20 mouse cellular contexts compared by ENCODE assay signal in genomic region chr5:147024331-147025034, GRCm38 (mm10). TPM values are rescaled to one million over a fixed set of nuclear protein-coding genes. Genes with fewer than 3 reads are reported as not detected.
DNase-seq lines count a peak whose midpoint lies in the region; ATAC-seq and TF ChIP-seq lines count a peak whose summit lies in the region.
"Had no signal": no experiment of that assay in that cellular context is flagged by ENCODE, and none has a peak within 500 bp of the region (broad histone marks: within the 10 kb centered on the region; RNA-seq: fewer than 3 reads in every experiment).

No protein-coding gene starts in this region.

- no peaks in the 10 kb centered on the region for H3K27me3 ChIP-seq in liver, adult 2 months (ENCODE audit: control insufficient read depth, insufficient read depth, low read length)
- no peaks in the 10 kb centered on the region for H3K27me3 ChIP-seq in liver, embryonic 11.5 days (replicated peaks; ENCODE audit: control insufficient read depth, insufficient read depth, low read length)
- no peaks in the 10 kb centered on the region for H3K27me3 ChIP-seq in kidney, embryonic 14.5 days (ENCODE audit: control insufficient read depth, insufficient read depth, low read length)
- H3K27me3 ChIP-seq: hindbrain, embryonic 12.5 days; liver, embryonic 12.5 days; midbrain, embryonic 13.5 days; neural tube, embryonic 12.5 days had no signal

- DNase-seq in liver, adult 2 months (ENCODE audit: extremely low read depth, low read depth, low spot score) = peak; percentile 65
- DNase-seq in liver, embryonic 11.5 days (ENCODE audit: low spot score) = no peak
- DNase-seq in adrenal gland, adult 8-10 months = peak; percentile 56
- DNase-seq in brain, adult 2 months (ENCODE audit: low read depth, low spot score) = peak; percentile 66
- DNase-seq in cerebellum, postnatal 14 days = peak; percentile 71 to 76
- DNase-seq in yolk sac, embryonic 10.5 days (ENCODE audit: low spot score) = no peak
- no peak for DNase-seq in kidney, postnatal 36 days
- DNase-seq: embryo, embryonic 11 days; heart, postnatal 10 days; kidney, adult 8-10 months; lung, adult 2 months; thymus, postnatal 36 days had no signal

- no peaks in the 10 kb centered on the region for H3K9me3 ChIP-seq in liver, embryonic 11.5 days (ENCODE audit: control insufficient read depth, low read length)
- no peaks in the 10 kb centered on the region for H3K9me3 ChIP-seq in kidney, embryonic 14.5 days (ENCODE audit: control insufficient read depth, low read length)
- H3K9me3 ChIP-seq: heart, embryonic 10.5 days; hindbrain, embryonic 12.5 days; limb, embryonic 10.5 days; liver, embryonic 12.5 days; midbrain, embryonic 13.5 days; neural tube, embryonic 12.5 days had no signal

- no peaks in the 10 kb centered on the region for H3K4me1 ChIP-seq in liver, adult 2 months (ENCODE audit: control insufficient read depth, insufficient read depth, low read length)
- no peaks in the 10 kb centered on the region for H3K4me1 ChIP-seq in liver, embryonic 11.5 days (replicated peaks; ENCODE audit: control insufficient read depth, insufficient read depth, low read length)
- no peaks in the 10 kb centered on the region for H3K4me1 ChIP-seq in kidney, embryonic 14.5 days (ENCODE audit: control insufficient read depth, insufficient read depth, low read length)
- H3K4me1 ChIP-seq: heart, embryonic 10.5 days; hindbrain, embryonic 12.5 days; limb, embryonic 10.5 days; liver, embryonic 12.5 days; midbrain, embryonic 13.5 days had no signal

- no peak for TF ChIP-seq POLR2A in liver, adult 2 months (IDR thresholded peaks at IDR 0.05; ENCODE audit: extremely low read depth, insufficient read depth, low read length)

- TF ChIP-seq CTCF in liver, adult 2 months (IDR thresholded peaks at IDR 0.05; ENCODE audit: low read depth, low read length) = no peak

- H3K4me3 ChIP-seq in liver, adult 2 months (ENCODE audit: insufficient read depth, low read depth, low read length) = no peak overlapping the region
- no peak overlapping the region for H3K4me3 ChIP-seq in liver, embryonic 11.5 days (ENCODE audit: low read depth, low read length)
- no peak overlapping the region for H3K4me3 ChIP-seq in kidney, embryonic 14.5 days (ENCODE audit: low read length)
- H3K4me3 ChIP-seq: heart, embryonic 10.5 days; hindbrain, embryonic 12.5 days; limb, embryonic 10.5 days; liver, embryonic 12.5 days; midbrain, embryonic 13.5 days; neural tube, embryonic 12.5 days had no signal

- H3K4me2 ChIP-seq in liver, embryonic 11.5 days = no peak overlapping the region
- H3K4me2 ChIP-seq in kidney, embryonic 14.5 days (replicated peaks; ENCODE audit: low read depth, low read length) = no peak overlapping the region
- H3K4me2 ChIP-seq: hindbrain, embryonic 12.5 days; liver, embryonic 12.5 days; midbrain, embryonic 13.5 days; neural tube, embryonic 12.5 days had no signal

- no peak overlapping the region for H3K27ac ChIP-seq in liver, adult 2 months (replicated peaks; ENCODE audit: insufficient read depth, low read depth, low read length)
- H3K27ac ChIP-seq in liver, embryonic 11.5 days (ENCODE audit: low read depth, low read length) = no peak overlapping the region
- no peak overlapping the region for H3K27ac ChIP-seq in kidney, embryonic 14.5 days (ENCODE audit: low read depth, low read length)
- H3K27ac ChIP-seq: heart, embryonic 10.5 days; hindbrain, embryonic 12.5 days; limb, embryonic 10.5 days; liver, embryonic 12.5 days; midbrain, embryonic 13.5 days; neural tube, embryonic 12.5 days had no signal

- H3K9ac ChIP-seq in liver, adult 2 months (ENCODE audit: low read depth, low read length) = no peak overlapping the region
- no peak overlapping the region for H3K9ac ChIP-seq in liver, embryonic 11.5 days (ENCODE audit: low read depth, low read length)
- no peak overlapping the region for H3K9ac ChIP-seq in kidney, embryonic 14.5 days (ENCODE audit: low read depth, low read length)
- H3K9ac ChIP-seq: hindbrain, embryonic 12.5 days; liver, embryonic 12.5 days; midbrain, embryonic 13.5 days; neural tube, embryonic 12.5 days had no signal

- peaks cover 6% of the 10 kb centered on the region; the same call in 1 of the 2 replicates for H3K79me2 ChIP-seq in liver, adult 2 months (ENCODE audit: control insufficient read depth, insufficient read depth, low read length)

- H3K36me3 ChIP-seq in liver, adult 2 months (ENCODE audit: control insufficient read depth, insufficient read depth, low read length) = peaks cover 42% of the 10 kb centered on the region
- H3K36me3 ChIP-seq in liver, embryonic 11.5 days (ENCODE audit: control insufficient read depth, insufficient read depth, low read length) = peaks cover 26% of the 10 kb centered on the region
- H3K36me3 ChIP-seq in kidney, embryonic 14.5 days (ENCODE audit: control insufficient read depth, insufficient read depth, low read length) = peaks cover 30% of the 10 kb centered on the region

- ATAC-seq in liver, embryonic 11.5 days (replicated peaks; ENCODE audit: low FRiP score) = no peak
- no peak for ATAC-seq in kidney, embryonic 14.5 days (ENCODE audit: low FRiP score, low TSS enrichment)
- ATAC-seq: forebrain, embryonic 16.5 days; liver, embryonic 12.5 days; midbrain, embryonic 13.5 days had no signal

- WGBS in liver, adult 2 months = 87% methylated on average over 24 of the region's 24 CpGs
- WGBS in liver, embryonic 11.5 days = 88% methylated on average over 24 of the region's 24 CpGs
- WGBS in kidney, embryonic 14.5 days = 65% methylated on average over 24 of the region's 24 CpGs

RNA-seq across cellular contexts. Expression of gene Lnx2, which starts 51.9 kb away (rescaled TPM):
- total RNA-seq in liver, adult 2 months (2014; rRNA removed) = 11.0 and 14.4 TPM in 2 replicates
- 19.7 and 24.1 TPM in 2 replicates for polyA plus RNA-seq in liver, adult 2 months (2012; rRNA removed)
- 13.3 and 13.7 TPM in 2 replicates for polyA plus RNA-seq in liver, embryonic 11.5 days (2014; fragmentation: Nextera tagmentation; extraction: Ambion mirVana)
- total RNA-seq in adrenal gland, adult 8-10 months (2022) = 10 to 100 TPM; 10.1 to 14.4 (median 12.9) TPM
- polyA plus RNA-seq in kidney, embryonic 14.5 days (2014; fragmentation: Nextera tagmentation; extraction: Ambion mirVana) = 10.8 and 14.4 TPM in 2 replicates

RNA-seq across cellular contexts. Expression of gene Polr1d, which starts 52.4 kb away (rescaled TPM):
- 48.5 and 52.1 TPM in 2 replicates for total RNA-seq in liver, adult 2 months (2014; rRNA removed)
- 18.2 and 21.7 TPM in 2 replicates for polyA plus RNA-seq in liver, adult 2 months (2012; rRNA removed)
- 180 and 182 TPM in 2 replicates for polyA plus RNA-seq in liver, embryonic 11.5 days (2014; fragmentation: Nextera tagmentation; extraction: Ambion mirVana)
- total RNA-seq in adrenal gland, adult 8-10 months (2022) = 100 to 1,000 TPM in 2 of 4 experiments, 10 to 100 TPM in 2; 96.7 to 117 (median 108) TPM
- 146 and 173 TPM in 2 replicates for polyA plus RNA-seq in kidney, embryonic 14.5 days (2014; fragmentation: Nextera tagmentation; extraction: Ambion mirVana)

Comparison
In these comparisons a context has a peak if more than half of its experiments do, and no peak if none do; other contexts are left out.
1. DNase-seq: peak in liver, adult 2 months (single experiment), adrenal gland, adult 8-10 months (single experiment), brain, adult 2 months (single experiment) and cerebellum, postnatal 14 days (2 of 2); none in liver, embryonic 11.5 days (single experiment), yolk sac, embryonic 10.5 days (single experiment) and kidney, postnatal 36 days (0 of 2).